Mouse (Mus musculus) natural killer cell, adult 2 months (primary cell): Measurements from ENCODE around the gene Snx5.
A peak's percentile ranks its signal among the peaks of the same experiment; 100 is the strongest.

Experiments
- DNase-seq, 2 experiments: peaks; one replicate each; pipeline ENCODE4 v3.0.0; 2022; ENCODE audit warnings: low spot score in 2 of 2

The Snx5 gene

GRCm38 (mm10) chr2:144267004-144267730 lies 3.5 kb downstream of the Snx5 start:
- DNase-seq = no peak

DNA sequence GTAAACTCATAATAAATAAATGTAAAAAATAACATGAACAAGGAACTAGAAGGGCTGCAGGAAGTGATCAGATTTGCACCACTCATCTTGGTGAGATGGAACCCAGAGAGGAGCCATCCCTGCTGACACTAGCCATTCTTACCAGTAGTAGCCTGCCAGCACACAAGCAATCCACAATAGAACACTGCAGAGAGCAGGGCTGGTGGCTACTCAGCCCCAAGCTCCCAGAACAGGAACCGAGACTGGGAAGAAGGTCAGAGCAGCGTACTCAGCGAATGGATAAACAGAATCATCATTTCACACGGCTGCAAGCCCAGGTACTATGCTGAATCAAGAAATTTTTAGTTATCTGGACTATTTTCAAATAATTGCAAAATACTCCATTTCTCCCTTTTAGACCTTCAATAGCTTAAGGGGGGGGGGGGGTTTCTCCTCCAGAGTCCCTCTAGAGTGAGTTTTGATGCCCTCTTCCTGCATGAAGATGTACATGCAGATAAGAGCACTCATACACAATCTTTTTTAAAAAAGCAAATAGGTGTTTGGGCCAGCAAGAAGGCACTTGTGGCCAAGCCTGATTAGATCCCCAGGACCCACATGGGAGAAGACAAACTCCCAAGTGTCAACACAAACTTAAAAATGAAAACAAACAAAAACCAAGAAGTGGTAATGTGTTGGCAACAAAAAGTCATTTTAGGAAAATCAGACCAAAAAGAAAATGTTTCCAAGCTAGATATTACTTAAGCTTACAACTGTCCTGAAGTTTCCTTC lies 4.6 kb downstream of the Snx5 start:
- peak in 1 of 2 experiments; percentile 34 for DNase-seq

DNA sequence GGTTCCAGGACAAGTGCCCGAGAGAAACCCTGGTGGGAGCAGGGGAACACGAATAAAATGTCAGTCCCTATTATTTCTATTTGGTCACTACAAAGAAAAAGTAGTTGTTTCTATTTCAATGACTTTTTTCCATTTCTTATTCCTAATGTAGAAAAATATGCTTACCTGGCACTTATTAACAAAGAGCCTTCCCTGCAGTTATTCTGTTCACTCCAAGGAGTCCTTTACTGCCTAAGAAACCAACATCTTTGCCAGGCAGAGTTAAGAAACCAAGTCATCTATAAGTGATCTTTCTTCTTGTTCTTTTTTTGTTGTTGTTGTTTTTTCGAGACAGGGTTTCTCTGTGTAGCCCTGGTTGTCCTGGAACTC lies 5.6 kb downstream of the Snx5 start:
- DNase-seq = no peak

GRCm38 (mm10) chr2:144264398-144265119 lies 6.1 kb downstream of the Snx5 start:
- DNase-seq = no peak

GRCm38 (mm10) chr2:144262837-144263236 lies 7.9 kb downstream of the Snx5 start:
- no peak for DNase-seq

DNA sequence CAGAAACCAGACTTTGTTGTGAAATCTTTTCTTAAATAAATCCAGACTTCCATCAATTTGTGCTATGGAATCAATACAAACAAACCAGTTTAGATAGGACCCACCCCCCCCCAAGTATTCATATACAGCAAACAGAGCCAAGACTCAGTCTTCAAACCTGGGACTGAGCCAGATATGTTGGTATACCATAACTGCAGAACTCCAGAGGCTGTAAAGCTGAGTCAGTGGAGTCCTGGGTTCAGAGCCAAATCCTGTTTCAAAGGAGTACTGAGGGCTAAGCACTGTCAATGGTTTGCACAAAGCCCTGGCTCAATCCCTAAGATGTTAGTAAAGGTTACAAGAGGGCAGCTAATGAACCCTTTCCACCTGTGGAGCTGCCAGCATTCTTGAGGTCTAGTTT lies 20.6 kb downstream of the Snx5 start:
- DNase-seq = no peak

DNA sequence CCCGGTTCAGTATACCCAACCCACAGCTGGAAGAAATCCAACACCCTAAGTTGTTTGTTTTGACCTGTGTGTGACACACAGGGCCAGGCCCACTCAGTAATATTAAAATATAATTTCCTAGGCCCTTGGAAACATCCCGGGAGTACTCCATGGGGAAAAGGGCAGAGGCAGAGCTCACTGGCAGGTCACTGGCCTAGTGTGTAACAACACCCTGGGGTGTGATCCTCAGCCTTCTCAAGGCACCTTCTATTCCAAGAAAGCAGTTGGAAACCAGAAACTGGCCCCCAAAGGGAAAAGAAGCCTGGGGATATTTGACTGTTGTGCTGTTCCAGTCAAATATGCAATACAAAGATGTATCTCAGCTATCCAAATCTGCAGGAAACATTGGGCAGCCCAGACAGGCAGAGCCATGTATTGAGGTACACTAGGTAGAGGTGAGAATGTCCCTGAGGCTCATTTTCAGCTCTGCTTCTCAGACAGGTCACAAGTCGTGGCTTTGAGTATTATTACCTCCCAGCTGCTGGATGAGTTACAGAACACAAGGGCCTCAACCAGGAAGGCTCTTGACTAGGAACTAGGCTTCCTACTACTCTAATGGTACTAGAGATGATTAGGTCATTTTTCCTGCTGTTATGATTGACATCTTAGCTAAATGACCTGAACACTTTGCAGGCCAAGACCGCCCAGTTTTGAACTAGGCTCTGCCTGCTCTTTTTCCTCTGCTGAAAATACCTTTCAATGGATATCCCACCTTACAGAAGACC lies 21.9 kb downstream of the Snx5 start:
- no peak for DNase-seq

DNA sequence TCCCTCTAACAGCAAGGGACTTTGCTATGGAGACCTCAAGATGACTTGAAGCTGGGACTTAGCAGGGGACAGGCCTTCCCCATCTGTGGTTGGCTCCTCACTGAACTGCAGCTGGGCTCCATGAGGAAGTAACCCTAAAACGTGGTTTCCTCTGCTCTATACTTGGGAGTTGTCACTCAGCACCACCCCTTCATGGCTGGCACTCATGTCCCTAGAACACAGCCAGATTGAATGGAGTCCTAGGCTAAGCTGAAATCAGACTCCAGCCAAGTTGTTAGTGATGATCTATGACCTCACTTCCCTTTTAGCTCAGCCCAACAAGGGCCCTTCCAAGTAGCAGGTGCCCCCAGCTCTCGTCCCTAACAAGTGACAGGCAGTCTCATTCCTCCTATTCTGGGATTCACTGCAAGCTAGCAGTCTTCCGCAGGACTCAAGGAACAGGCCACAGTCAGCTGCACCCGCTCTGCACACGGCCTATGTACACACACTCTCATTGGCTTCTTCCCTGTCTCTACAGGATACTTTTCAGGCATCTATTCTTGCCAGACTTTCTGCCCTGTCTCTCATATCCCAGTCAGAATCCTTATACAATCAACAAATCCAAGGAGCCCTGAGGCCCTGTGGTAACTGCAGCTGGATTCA lies 23.2 kb downstream of the Snx5 start:
- DNase-seq = peak in 1 of 2 experiments; percentile 30

DNA sequence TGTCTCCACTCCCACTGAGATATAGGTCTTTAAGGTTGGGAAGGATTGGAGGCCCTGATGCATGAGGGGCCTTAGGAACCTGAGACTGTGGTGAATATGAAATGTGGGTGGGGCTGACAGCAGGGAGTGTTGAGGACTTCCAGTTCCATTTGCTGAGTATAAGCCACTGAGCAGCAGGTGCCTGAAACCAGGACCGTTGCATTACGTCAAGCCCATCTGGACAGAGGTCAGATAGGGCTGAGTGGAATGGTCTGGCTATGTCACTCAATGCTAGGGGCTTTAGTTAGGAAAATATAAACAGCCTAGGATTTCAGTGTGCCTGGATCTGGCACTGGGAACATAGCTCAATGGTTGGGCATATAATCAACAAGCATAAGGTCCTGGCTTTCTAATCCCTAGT lies 24.4 kb downstream of the Snx5 start:
- no peak for DNase-seq

- peak; percentile 53 to 69 for DNase-seq
Measured at GRCm38 (mm10) chr2:144245464-144245863, 25.2 kb downstream of the Snx5 start.

GRCm38 (mm10) chr2:144240095-144240899 lies 30.4 kb downstream of the Snx5 start:
- peak in 1 of 2 experiments; percentile 32 for DNase-seq

DNA sequence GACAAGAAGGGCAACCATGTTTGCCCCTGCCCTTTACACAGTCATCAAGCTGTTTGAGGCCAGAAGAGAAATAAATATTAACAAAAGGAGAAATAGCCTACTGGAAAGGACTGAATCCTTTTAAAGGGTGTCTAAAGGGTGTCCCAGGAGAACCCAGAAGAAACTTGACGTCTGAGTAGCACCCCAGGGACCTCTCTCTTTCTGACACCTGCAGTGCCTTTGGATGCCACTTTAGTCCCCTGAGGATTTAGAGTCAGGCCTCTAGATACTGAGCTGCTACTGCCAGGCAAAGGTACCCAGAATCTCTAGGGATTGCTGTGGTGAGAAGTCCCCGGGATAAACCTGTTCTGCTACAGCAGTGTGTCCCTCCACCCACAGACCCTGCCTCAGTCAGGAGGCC lies 31.4 kb downstream of the Snx5 start:
- DNase-seq = peak in 1 of 2 experiments; percentile 50

DNA sequence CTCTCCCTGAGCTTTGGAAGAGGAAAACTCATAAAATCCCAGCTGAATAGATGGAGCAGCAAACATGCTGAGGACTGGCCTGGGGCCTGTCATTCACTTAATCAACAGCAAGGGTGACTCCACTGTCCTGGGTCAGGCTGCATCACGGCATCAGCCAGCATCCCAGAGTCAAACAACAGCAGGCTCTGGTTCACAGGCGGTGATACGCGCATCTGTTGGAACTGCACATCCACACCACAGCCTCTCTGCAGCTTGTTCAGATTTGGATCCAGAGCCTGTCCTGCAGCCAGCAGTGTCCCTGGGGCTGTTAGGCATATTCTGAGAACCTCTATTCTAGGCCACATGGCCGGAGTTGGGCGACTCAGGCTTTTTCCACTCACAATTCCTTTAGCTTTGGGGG lies 32.4 kb downstream of the Snx5 start:
- DNase-seq = no peak

GRCm38 (mm10) chr2:144236791-144237584 lies 33.7 kb downstream of the Snx5 start:
- DNase-seq = no peak

DNA sequence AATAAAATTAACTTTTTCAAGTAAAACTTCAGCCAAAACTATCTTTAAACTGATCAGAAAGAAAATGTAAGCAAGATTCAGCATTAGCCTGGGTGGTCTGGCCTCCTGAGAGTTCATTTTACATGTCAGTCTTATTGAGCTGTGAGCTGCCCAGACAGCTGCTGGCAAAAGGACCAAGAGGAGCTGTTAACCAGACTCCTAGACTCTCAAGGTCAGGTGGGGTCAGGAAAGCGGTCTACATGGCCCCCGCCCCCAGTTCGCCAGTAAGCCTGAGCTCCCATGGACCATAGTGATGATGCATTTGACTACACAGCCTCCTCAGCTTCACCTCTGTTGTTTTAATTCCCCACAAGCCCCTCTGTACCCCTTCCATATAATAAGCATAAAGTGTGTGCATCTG lies 34.9 kb downstream of the Snx5 start:
- DNase-seq = no peak

DNA sequence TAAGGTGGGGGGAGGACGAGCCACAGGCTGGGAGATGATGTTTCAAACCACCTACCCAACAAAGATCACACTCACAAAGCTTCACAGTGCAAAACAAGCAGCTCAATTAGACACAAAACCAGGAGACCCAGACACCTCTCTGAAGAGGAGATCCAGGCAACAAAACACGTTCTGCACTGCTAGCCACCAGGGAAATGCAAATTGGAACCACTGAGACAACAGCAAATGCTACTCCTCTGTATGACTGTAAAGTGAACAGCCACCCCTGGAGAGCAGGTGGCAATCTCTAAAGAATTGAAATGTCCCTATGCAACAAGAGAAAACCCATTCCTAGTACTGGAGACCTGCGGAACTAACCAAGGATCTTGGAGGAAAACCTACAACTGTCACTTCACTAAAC lies 37.2 kb downstream of the Snx5 start:
- DNase-seq = peak in 1 of 2 experiments; percentile 65

DNA sequence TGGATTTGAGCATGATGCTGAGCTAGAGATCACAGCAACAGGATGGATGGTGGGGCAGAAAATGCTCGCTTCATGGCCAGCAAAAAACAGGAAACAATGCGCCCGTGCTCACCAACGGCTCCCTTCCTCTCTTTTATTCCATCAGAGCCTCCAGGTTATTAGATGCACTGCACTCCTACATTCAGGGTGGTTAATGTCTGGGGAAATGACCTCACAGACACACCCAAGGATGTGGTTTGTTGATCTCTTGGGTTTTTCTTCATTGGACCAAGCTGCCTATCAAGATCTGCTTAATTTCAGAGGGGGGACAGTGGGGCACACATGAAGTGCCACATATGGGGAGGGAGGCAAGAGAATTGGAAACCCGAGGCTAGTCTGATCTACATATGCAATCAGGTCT lies 39.6 kb downstream of the Snx5 start:
- DNase-seq = peak; percentile 68 to 74

- DNase-seq = no peak
Measured at GRCm38 (mm10) chr2:144230498-144230897, 40.2 kb downstream of the Snx5 start.

GRCm38 (mm10) chr2:144229647-144230046 lies 41.1 kb downstream of the Snx5 start:
- no peak for DNase-seq
